Mouse (Mus musculus) G1E (cell line): Measurements from ENCODE around the gene Tlcd1.

Source experiments
- CTCF ChIP-seq: IDR thresholded peaks from 2 replicates; pipeline ENCODE4 v1.5.1; 2012; ENCODE audit warnings: low read depth, low read length, inconsistent platforms, mixed read lengths
- TAL1 ChIP-seq: conservative IDR thresholded peaks from 2 replicates; pipeline ENCODE4 v1.6.1; 2012; ENCODE audit warnings: low read depth, low read length, inconsistent platforms, mixed read lengths

- TF ChIP-seq TAL1 (no peak), CTCF (no peak)
Measured at GRCm38 (mm10) chr11:78175771-78176401, 625 bp upstream of the Tlcd1 start.
